ENCODE assay signal across 23 mouse cellular contexts in genomic region chr5:37783306-37783705, GRCm38 (mm10). TPM values are rescaled to one million over a fixed set of nuclear protein-coding genes. Genes with fewer than 3 reads are reported as not detected.
A peak's percentile ranks its signal among the peaks of the same experiment; 100 is the strongest.
DNase-seq lines count a peak whose midpoint lies in the region; ATAC-seq and TF ChIP-seq lines count a peak whose summit lies in the region.
"Had no signal": no experiment of that assay in that cellular context is flagged by ENCODE, and none has a peak within 500 bp of the region (broad histone marks: within the 10 kb centered on the region; RNA-seq: fewer than 3 reads in every experiment).

No protein-coding gene starts in this region.

- TF ChIP-seq POLR2A in brain, embryonic 14.5 days (IDR thresholded peaks at IDR 0.05; ENCODE audit: borderline replicate concordance, extremely low read depth, insufficient read depth, insufficient read length, poor library complexity, severe bottlenecking): no peak

- DNase-seq in cerebellum, postnatal 10 days: peak; percentile 32 to 47
- no peak for DNase-seq in cerebellum, adult 18-20 months
- peak; percentile 29 for DNase-seq in layer of hippocampus, adult 11-12 months (ENCODE audit: low spot score)
- no peak for DNase-seq in layer of hippocampus, adult 9-10 months (ENCODE audit: low spot score)
- DNase-seq in brain, embryonic 14.5 days (ENCODE audit: low read depth): peak; percentile 79
- peak; percentile 28 to 37 for DNase-seq in layer of hippocampus, adult 8-10 months (ENCODE audit: low spot score in 2 of 2)
- no peak for DNase-seq in kidney, postnatal 4 days
- DNase-seq: adrenal gland, postnatal 14 days; cerebellum, adult 11 months; cerebellum, postnatal 25 days; embryo, embryonic 11 days; gastrocnemius, postnatal 10 days; heart, adult 2 months; heart, postnatal 4 days; lung, adult 18-20 months; thymus, postnatal 14 days had no signal

- no peak for ATAC-seq in granulocyte monocyte progenitor cell, adult 5-6 weeks (replicated peaks; ENCODE audit: poor library complexity, severe bottlenecking)
- ATAC-seq: activated CD4-positive, CD25-positive, alpha-beta regulatory T cell, adult 4 months; hindbrain, embryonic 16.5 days; intestine, postnatal 0 days; midbrain, embryonic 15.5 days had no signal

- no peak for TF ChIP-seq CTCF in brain, embryonic 14.5 days (IDR thresholded peaks at IDR 0.05; ENCODE audit: borderline replicate concordance, extremely low read depth, insufficient read depth, insufficient read length)

RNA-seq across cellular contexts. Expression of gene Msx1, which starts 41.1 kb away (rescaled TPM):
- 12.4 and 17.0 TPM in 2 replicates for polyA plus RNA-seq in brain, embryonic 14.5 days (2012; rRNA removed)
- total RNA-seq in layer of hippocampus, adult 8-10 months (2022): 1 to 10 TPM; 4.7 to 5.2 (median 5.1) TPM
- total RNA-seq in granulocyte monocyte progenitor cell, adult 5-6 weeks (2014; fragmentation: Nextera tagmentation): not detected in 2 replicates
- total RNA-seq in granulocyte monocyte progenitor cell, adult 5-6 weeks (2017): not detected in 2 replicates

RNA-seq across cellular contexts. Expression of gene Cytl1, which starts 48.0 kb away (rescaled TPM):
- polyA plus RNA-seq in brain, embryonic 14.5 days (2012; rRNA removed): 0.45 and 0.74 TPM in 2 replicates
- 1 to 10 TPM; 1.3 to 2.1 (median 1.7) TPM for total RNA-seq in layer of hippocampus, adult 8-10 months (2022)
- not detected in 2 replicates for total RNA-seq in granulocyte monocyte progenitor cell, adult 5-6 weeks (2014; fragmentation: Nextera tagmentation)
- total RNA-seq in granulocyte monocyte progenitor cell, adult 5-6 weeks (2017): not detected in 2 replicates
- total RNA-seq: ES-E14 had no signal
- polyA plus RNA-seq: activated CD4-positive, CD25-positive, alpha-beta regulatory T cell, adult 4 months; intestine, postnatal 0 days; liver, embryonic 11.5 days had no signal

Comparison
In these comparisons a context has a peak if more than half of its experiments do, and no peak if none do; other contexts are left out.
1. DNase-seq: peak in cerebellum, postnatal 10 days (2 of 2), layer of hippocampus, adult 11-12 months (single experiment), brain, embryonic 14.5 days (single experiment) and layer of hippocampus, adult 8-10 months (2 of 2); none in cerebellum, adult 18-20 months (0 of 2), layer of hippocampus, adult 9-10 months (single experiment) and kidney, postnatal 4 days (0 of 2).
2. RNA of gene Msx1, which starts 41.1 kb away (total RNA-seq): 4.7 to 5.2 TPM in layer of hippocampus, adult 8-10 months; not detected in granulocyte monocyte progenitor cell, adult 5-6 weeks; every median in the first group is over 4 times any median in the second.